Mouse (Mus musculus) thymus, adult 2 months (tissue): ENCODE data around the gene Olfr65.

Experiments used
- CTCF ChIP-seq: fragments of 200-500 bp; IDR thresholded peaks from 2 replicates; pipeline ENCODE4 v1.5.1; 2012; ENCODE audit warnings: mild to moderate bottlenecking, control low read depth, low read length, moderate library complexity, borderline replicate concordance; ENCODE audit not compliant: control insufficient read depth, poor library complexity, insufficient read depth; ENCODE audit errors: extremely low read depth
- POLR2A ChIP-seq: fragments of 200-500 bp; IDR thresholded peaks from 2 replicates; pipeline ENCODE4 v1.6.1; 2012; ENCODE audit warnings: mild to moderate bottlenecking, low read length, control low read depth, moderate library complexity; ENCODE audit not compliant: control insufficient read depth, poor library complexity, insufficient read depth; ENCODE audit errors: extremely low read depth

DNA sequence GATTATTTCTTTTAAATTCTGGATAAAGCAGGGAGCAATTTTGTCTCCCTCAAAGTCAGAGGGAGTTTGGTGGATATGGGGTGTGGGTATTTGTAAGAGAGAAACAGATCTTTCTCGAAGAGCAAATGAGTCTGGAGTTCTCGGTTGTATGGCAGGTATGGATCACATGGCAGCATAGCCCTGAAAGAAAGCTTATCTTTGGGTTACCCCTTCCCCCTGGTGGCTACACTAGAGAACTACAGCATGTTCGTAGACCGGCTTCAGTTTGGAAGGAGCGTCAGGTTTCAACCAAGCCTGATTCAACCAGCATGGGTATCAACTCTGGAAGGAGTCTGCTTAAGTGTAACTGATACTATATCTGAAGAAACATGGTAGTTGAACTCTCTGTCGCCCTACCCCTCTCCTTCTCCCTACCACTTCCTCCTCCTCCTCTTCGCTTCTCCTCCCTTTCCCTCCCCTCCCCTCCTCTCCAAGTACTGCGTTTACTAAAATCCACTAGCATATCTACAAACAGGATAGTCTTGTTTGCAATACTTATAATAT, 9.8 kb downstream of the Olfr65 start:
- TF ChIP-seq POLR2A (no peak), CTCF (no peak)
